Mouse (Mus musculus) gastrocnemius, postnatal 4 days (tissue): ENCODE results near the gene Cdan1. TPM values are rescaled to one million over a fixed set of nuclear protein-coding genes. Genes with fewer than 3 reads are reported as not detected.

ENCODE experiments used
- DNase-seq, 2 experiments: peaks; one replicate each; pipeline ENCODE4 v3.0.0; 2021 to 2022; ENCODE audit warnings: low spot score in 2 of 2, mixed read lengths in 2 of 2
- long read RNA-seq, 2 experiments: library from polyadenylated mRNA; stranded (forward); transcript quantifications; one replicate each; pipeline ENCODE4 v2.0.0; 2021
- total RNA-seq, 2 experiments: library from RNA; stranded (reverse); gene quantifications; 2 replicates each; pipeline ENCODE4 v1.2.3; 2021

The Cdan1 gene
- 10 to 100 TPM; 11.0 to 13.1 TPM for total RNA-seq
- long read RNA-seq, experiment 1, partial matches to known transcripts = 2 of 7 reads
- long read RNA-seq, experiment 1, other reads (novel, unspliced or antisense) = 5 of 7 reads
- long read RNA-seq, experiment 2, partial matches to known transcripts = 4 of 13 reads
- long read RNA-seq, experiment 2, other reads (novel, unspliced or antisense) = 9 of 13 reads

- peak in 1 of 2 experiments; percentile 45 for DNase-seq
These were observed at the start of gene Cdan1 for GRCm38 (mm10) chr2:120849449-120850423. Gene Cdan1 (minus strand): TSS chr2:120850128.

- DNase-seq = no peak
These were observed 46.4 kb upstream of the Cdan1 start for GRCm38 (mm10) chr2:120896361-120896760.

- DNase-seq = no peak
These were observed 37.7 kb upstream of the Cdan1 start for GRCm38 (mm10) chr2:120887601-120888000.

GRCm38 (mm10) chr2:120873192-120873591 is 23.3 kb upstream of the Cdan1 start:
- DNase-seq = no peak

- no peak for DNase-seq
These were observed 21.8 kb upstream of the Cdan1 start for GRCm38 (mm10) chr2:120871447-120872336.

- no peak for DNase-seq
These were observed 17.4 kb upstream of the Cdan1 start for GRCm38 (mm10) chr2:120867336-120867735.

- DNase-seq = peak in 1 of 2 experiments; percentile 21
These were observed 16.6 kb upstream of the Cdan1 start for GRCm38 (mm10) chr2:120866561-120866960.

GRCm38 (mm10) chr2:120863389-120863788 is 13.5 kb upstream of the Cdan1 start:
- DNase-seq = no peak

- DNase-seq = no peak
These were observed 10.8 kb upstream of the Cdan1 start for GRCm38 (mm10) chr2:120860699-120861098.

- no peak for DNase-seq
These were observed 8.2 kb upstream of the Cdan1 start for GRCm38 (mm10) chr2:120858131-120858530.

GRCm38 (mm10) chr2:120853151-120853550 is 3.2 kb upstream of the Cdan1 start:
- no peak for DNase-seq

- no peak for DNase-seq
These were observed 2.7 kb upstream of the Cdan1 start for GRCm38 (mm10) chr2:120852626-120853025.

- DNase-seq = peak; percentile 93 to 96
These were observed 625 bp upstream of the Cdan1 start, which contains the start of gene Ttbk2 for GRCm38 (mm10) chr2:120850424-120851082. Gene Ttbk2 (minus strand): TSS chr2:120850604.

GRCm38 (mm10) chr2:120845280-120845679 is 4.6 kb downstream of the Cdan1 start:
- DNase-seq = no peak

- no peak for DNase-seq
These were observed 5.9 kb downstream of the Cdan1 start for GRCm38 (mm10) chr2:120843990-120844389.

- DNase-seq = no peak
These were observed 8.7 kb downstream of the Cdan1 start for GRCm38 (mm10) chr2:120841211-120841610.

- DNase-seq = no peak
These were observed 14.8 kb downstream of the Cdan1 start for GRCm38 (mm10) chr2:120835167-120835566.

- DNase-seq = no peak
These were observed 22.8 kb downstream of the Cdan1 start for GRCm38 (mm10) chr2:120826936-120827638.

GRCm38 (mm10) chr2:120770265-120770935 is 79.5 kb downstream of the Cdan1 start:
- no peak for DNase-seq
